Mouse (Mus musculus): ENCODE data around the gene Cyp39a1. TPM values are rescaled to one million over a fixed set of nuclear protein-coding genes. Genes with fewer than 3 reads are reported as not detected.

The Cyp39a1 gene
- polyA plus RNA-seq, 2 experiments, result 2.0 to 3.3 TPM

DNA sequence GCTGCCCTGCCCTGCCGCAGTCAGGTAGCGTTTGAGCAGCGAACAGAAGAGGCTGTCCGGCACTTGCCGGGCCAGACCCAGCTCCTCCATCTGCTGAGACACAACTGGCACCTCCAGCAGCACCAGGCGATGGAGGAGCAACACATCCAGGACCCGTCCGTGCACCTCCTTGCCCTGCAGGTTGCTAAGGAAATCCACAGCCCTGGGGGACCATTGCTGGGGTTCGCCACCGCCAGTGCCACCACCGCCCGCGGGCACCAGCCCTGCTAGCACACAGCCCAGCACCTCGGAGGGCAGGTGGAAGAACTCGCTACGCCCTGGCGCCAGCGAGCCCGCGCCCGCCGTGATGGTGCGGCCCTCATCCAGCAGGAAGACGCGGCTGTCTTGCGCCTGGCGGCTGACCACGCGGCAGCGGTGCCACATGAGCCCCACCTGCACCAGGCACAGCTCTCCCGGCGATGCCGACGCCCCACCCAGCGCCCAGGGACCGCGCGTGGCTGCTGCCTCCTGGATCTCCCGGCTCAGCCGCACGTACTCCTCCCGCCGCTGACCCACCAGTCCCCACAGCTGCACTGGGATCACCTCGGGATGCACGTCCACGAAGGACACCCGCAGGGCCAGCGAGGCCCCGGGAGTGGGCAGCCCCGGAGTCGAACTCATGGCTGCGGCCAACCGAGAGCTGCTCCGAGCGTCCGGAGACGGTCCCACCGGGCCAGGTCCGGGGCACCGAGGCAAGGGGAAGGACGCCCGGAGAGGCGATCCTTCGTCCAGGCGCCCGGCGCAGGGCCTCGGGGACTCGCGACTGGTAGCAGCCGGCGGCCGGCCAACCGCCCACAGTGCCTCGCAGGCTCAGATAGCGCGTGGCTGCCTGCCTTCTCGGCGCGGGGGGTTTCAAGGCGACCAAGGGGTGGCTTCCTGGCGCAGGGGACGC lies 37.5 kb upstream of the Cyp39a1 start, which contains the start of gene Tdrd6:
Gene Tdrd6 (minus strand): TSS at position 804 of the 931 bp plus-strand sequence.
- ATAC-seq (ENCODE audit: insufficient read depth), result no peak
- no peaks in the 10 kb centered on the region for H3K36me3 ChIP-seq (replicated peaks; ENCODE audit: control insufficient read depth, insufficient read depth, low read depth)
- no peak within 1 kb of the TSS for H3K27ac ChIP-seq
- H3K9me3 ChIP-seq (ENCODE audit: control insufficient read depth, low read length), result no peaks in the 10 kb centered on the region
- peaks cover 21% of the 10 kb centered on the region for H3K27me3 ChIP-seq (ENCODE audit: control insufficient read depth, insufficient read depth, low read length)
- TF ChIP-seq CTCF (IDR thresholded peaks at IDR 0.05; ENCODE audit: low read depth), result no peak
- no peak for TF ChIP-seq EP300 (IDR thresholded peaks at IDR 0.05; ENCODE audit: low read depth)
- WGBS (ENCODE audit: insufficient replicate concordance), result 6% methylated on average over 83 of the region's 83 CpGs
- no peak within 1 kb of the TSS; a peak in 1 of 4 replicates for H3K4me3 ChIP-seq (ENCODE audit: insufficient read depth in 1 of 2, low read depth in 2 of 2, low read length in 2 of 2)
- no peaks in the 10 kb centered on the region for H3K4me1 ChIP-seq (replicated peaks; ENCODE audit: control insufficient read depth in 2 of 2, insufficient read depth in 2 of 2, low read length in 1 of 2)
- H3K9ac ChIP-seq (replicated peaks), result no peak within 1 kb of the TSS
- no peak for DNase-seq (ENCODE audit: low read depth in 3 of 3, low spot score in 3 of 3)
- peak within 1 kb of the TSS; percentile 28 for H3K4me2 ChIP-seq (ENCODE audit: low read depth)

DNA sequence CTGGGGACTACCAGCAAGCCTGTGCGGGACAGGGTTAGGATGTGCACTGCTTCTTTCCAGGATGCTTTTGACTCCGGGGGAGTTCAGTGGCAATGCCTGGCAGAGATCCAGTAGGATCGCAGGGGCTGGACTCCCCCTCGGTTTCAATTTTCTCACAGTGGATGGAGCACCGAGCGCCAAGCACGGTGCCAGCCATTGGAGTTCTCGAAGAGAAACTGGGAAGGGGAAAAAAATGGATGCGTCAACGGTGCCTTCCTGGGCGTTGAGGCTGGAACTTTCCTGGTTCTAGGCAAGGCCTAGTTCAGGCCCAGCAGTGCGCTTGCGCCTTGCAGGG lies 36.8 kb upstream of the Cyp39a1 start:
- DNase-seq (ENCODE audit: low read depth in 3 of 3, low spot score in 3 of 3) (no peak), ATAC-seq (ENCODE audit: insufficient read depth) (no peak)
- TF ChIP-seq CTCF (IDR thresholded peaks at IDR 0.05; ENCODE audit: low read depth), result no peak
- no peak for TF ChIP-seq EP300 (IDR thresholded peaks at IDR 0.05; ENCODE audit: low read depth)
- Histone ChIP-seq H3K4me1 (replicated peaks; ENCODE audit: control insufficient read depth in 2 of 2, insufficient read depth in 2 of 2, low read length in 1 of 2) (no peaks in the 10 kb centered on the region), H3K4me3 (ENCODE audit: insufficient read depth in 1 of 2, low read depth in 2 of 2, low read length in 2 of 2) (no peak overlapping the region), H3K36me3 (replicated peaks; ENCODE audit: control insufficient read depth, insufficient read depth, low read depth) (no peaks in the 10 kb centered on the region), H3K9ac (replicated peaks) (no peak overlapping the region), H3K27ac (no peak overlapping the region), H3K4me2 (ENCODE audit: low read depth) (no peak overlapping the region), H3K9me3 (ENCODE audit: control insufficient read depth, low read length) (no peaks in the 10 kb centered on the region), H3K27me3 (ENCODE audit: control insufficient read depth, insufficient read depth, low read length) (peaks cover 21% of the 10 kb centered on the region)
- WGBS (ENCODE audit: insufficient replicate concordance), result 52% methylated on average over 13 of the region's 13 CpGs

DNA sequence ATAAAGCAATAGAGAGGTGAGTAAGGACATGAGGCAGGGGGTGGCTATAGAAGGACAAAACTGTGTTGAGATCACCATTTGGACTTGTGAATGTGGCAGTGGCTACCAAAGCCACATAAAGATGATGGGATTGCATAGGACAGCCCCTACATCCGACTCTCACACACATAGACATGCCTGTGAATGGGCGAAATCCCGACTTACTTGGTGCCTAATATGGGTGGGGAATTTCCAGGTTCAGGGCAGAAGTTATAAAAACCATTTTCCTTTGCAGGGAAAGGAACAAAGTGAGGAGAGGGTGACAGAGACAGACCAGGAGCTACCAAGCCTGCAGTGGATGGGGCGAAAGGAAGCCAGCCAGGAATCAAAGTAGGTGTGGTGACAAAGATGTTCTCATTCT lies 30.1 kb upstream of the Cyp39a1 start:
- Histone ChIP-seq H3K4me3 (ENCODE audit: insufficient read depth in 1 of 2, low read depth in 2 of 2, low read length in 2 of 2) (no peak overlapping the region), H3K9ac (replicated peaks) (no peak overlapping the region), H3K36me3 (replicated peaks; ENCODE audit: control insufficient read depth, insufficient read depth, low read depth) (no peaks in the 10 kb centered on the region), H3K4me1 (replicated peaks; ENCODE audit: control insufficient read depth in 2 of 2, insufficient read depth in 2 of 2, low read length in 1 of 2) (no peaks in the 10 kb centered on the region), H3K4me2 (ENCODE audit: low read depth) (no peak overlapping the region), H3K27ac (no peak overlapping the region), H3K9me3 (ENCODE audit: control insufficient read depth, low read length) (no peaks in the 10 kb centered on the region), H3K27me3 (ENCODE audit: control insufficient read depth, insufficient read depth, low read length) (no peaks in the 10 kb centered on the region)
- no peak for ATAC-seq (ENCODE audit: insufficient read depth)
- DNase-seq (ENCODE audit: low read depth in 3 of 3, low spot score in 3 of 3), result no peak
- TF ChIP-seq EP300 (IDR thresholded peaks at IDR 0.05; ENCODE audit: low read depth), result no peak
- TF ChIP-seq CTCF (IDR thresholded peaks at IDR 0.05; ENCODE audit: low read depth), result no peak
- 67% methylated on average over 4 of the region's 4 CpGs for WGBS (ENCODE audit: insufficient replicate concordance)

DNA sequence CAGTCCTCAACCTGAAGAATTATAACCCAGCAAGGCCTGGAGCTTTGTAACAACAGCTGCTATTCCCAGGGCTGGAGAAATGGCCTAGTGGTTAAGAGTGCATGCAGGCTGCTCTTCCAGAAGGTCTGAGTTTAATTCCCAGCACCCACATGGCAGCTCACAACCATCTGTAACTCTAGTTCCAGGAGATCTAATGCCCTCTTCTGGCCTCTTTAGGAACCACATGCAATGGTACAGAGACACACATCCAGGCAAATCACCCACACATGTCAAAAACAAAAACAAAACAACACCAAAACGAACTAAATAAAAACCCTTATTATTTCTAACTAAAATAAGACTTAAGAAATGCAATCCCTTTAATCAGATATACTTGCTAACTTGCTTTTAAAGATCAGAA lies 26.4 kb upstream of the Cyp39a1 start:
- DNase-seq (ENCODE audit: low read depth in 3 of 3, low spot score in 3 of 3) (no peak), ATAC-seq (ENCODE audit: insufficient read depth) (no peak)
- no peak overlapping the region for H3K4me3 ChIP-seq (ENCODE audit: insufficient read depth in 1 of 2, low read depth in 2 of 2, low read length in 2 of 2)
- TF ChIP-seq CTCF (IDR thresholded peaks at IDR 0.05; ENCODE audit: low read depth), result no peak; the same call in 1 of the 2 replicates
- no peak for TF ChIP-seq EP300 (IDR thresholded peaks at IDR 0.05; ENCODE audit: low read depth)
- H3K36me3 ChIP-seq (replicated peaks; ENCODE audit: control insufficient read depth, insufficient read depth, low read depth), result no peaks in the 10 kb centered on the region
- H3K27ac ChIP-seq, result no peak overlapping the region
- H3K4me2 ChIP-seq (ENCODE audit: low read depth), result no peak overlapping the region
- no peaks in the 10 kb centered on the region for H3K27me3 ChIP-seq (ENCODE audit: control insufficient read depth, insufficient read depth, low read length)
- H3K4me1 ChIP-seq (replicated peaks; ENCODE audit: control insufficient read depth in 2 of 2, insufficient read depth in 2 of 2, low read length in 1 of 2), result peaks cover 0 to 4% of the 10 kb centered on the region in 2 experiments; a peak in 2 of 4 replicates
- 19% methylated on average over 1 of the region's 1 CpGs for WGBS (ENCODE audit: insufficient replicate concordance)
- H3K9me3 ChIP-seq (ENCODE audit: control insufficient read depth, low read length), result no peaks in the 10 kb centered on the region
- H3K9ac ChIP-seq (replicated peaks), result no peak overlapping the region

DNA sequence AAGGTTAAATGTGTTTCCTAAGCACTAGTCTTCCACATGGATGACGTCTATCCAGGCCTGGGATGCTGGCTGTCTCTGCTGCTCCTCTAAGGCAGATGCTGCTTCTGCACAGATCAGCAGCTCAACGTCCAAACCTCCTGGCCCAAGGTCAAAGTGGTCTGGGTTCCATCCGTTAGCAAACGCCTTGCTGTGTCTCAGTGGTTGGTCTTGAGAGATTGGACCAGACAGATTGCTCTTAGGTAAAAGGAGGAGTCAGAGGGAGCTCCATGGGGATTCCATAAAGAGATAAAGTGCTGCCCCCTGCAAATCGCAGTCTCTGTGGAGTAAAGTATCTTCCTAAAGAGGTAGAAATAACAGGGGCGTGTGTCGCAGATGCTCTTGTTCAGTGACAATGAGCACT lies 24.0 kb upstream of the Cyp39a1 start:
- H3K4me3 ChIP-seq (ENCODE audit: insufficient read depth in 1 of 2, low read depth in 2 of 2, low read length in 2 of 2), result no peak overlapping the region
- ATAC-seq (ENCODE audit: insufficient read depth), result no peak
- TF ChIP-seq EP300 (IDR thresholded peaks at IDR 0.05; ENCODE audit: low read depth), result no peak
- TF ChIP-seq CTCF (IDR thresholded peaks at IDR 0.05; ENCODE audit: low read depth), result no peak
- no peaks in the 10 kb centered on the region for H3K36me3 ChIP-seq (replicated peaks; ENCODE audit: control insufficient read depth, insufficient read depth, low read depth)
- 62% methylated on average over 7 of the region's 7 CpGs for WGBS (ENCODE audit: insufficient replicate concordance)
- no peak overlapping the region for H3K9ac ChIP-seq (replicated peaks)
- DNase-seq (ENCODE audit: low read depth in 3 of 3, low spot score in 3 of 3), result no peak
- H3K27me3 ChIP-seq (ENCODE audit: control insufficient read depth, insufficient read depth, low read length), result no peaks in the 10 kb centered on the region
- H3K9me3 ChIP-seq (ENCODE audit: control insufficient read depth, low read length), result no peaks in the 10 kb centered on the region
- peaks cover 0 to 4% of the 10 kb centered on the region in 2 experiments; a peak in 2 of 4 replicates for H3K4me1 ChIP-seq (replicated peaks; ENCODE audit: control insufficient read depth in 2 of 2, insufficient read depth in 2 of 2, low read length in 1 of 2)
- no peak overlapping the region for H3K4me2 ChIP-seq (ENCODE audit: low read depth)
- no peak overlapping the region for H3K27ac ChIP-seq
